Mouse (Mus musculus) lung, embryonic 15.5 days (tissue): ENCODE measurements at regions not wholly inside any gene's neighbourhood (a gene's known extent, or its start where the extent isn't known, plus 50 kb on each side); places are given as distances from the start of the nearest gene placed in this dataset.
"Not testable (repeated sequence)": the region's sequence is repeated elsewhere in the genome, so short reads cannot be mapped to it uniquely, and the experiment has no call there.

ENCODE experiments used
- ATAC-seq: fragments of 200-750 bp; cut with Nextera tagmentation; 2 replicates; pipeline ENCODE4 v1.8.0; 2017; ENCODE audit warnings: moderate number of reproducible peaks, borderline replicate concordance; ENCODE audit not compliant: low FRiP score, low TSS enrichment; ENCODE audit errors: extremely low read depth
- H3K27ac ChIP-seq: fragments of 300-500 bp; sonication (generic); 2 replicates; pipeline ENCODE4 v1.5.1; 2015; ENCODE audit warnings: moderate library complexity, mild to moderate bottlenecking, inconsistent platforms
- H3K27me3 ChIP-seq: fragments of 300-500 bp; sonication (generic); 2 replicates; pipeline ENCODE4 v1.6.1; 2015; ENCODE audit warnings: inconsistent platforms
- H3K36me3 ChIP-seq: fragments of 300-500 bp; sonication (generic); 2 replicates; pipeline ENCODE4 v1.6.1; 2015; ENCODE audit warnings: inconsistent platforms
- H3K4me1 ChIP-seq: fragments of 300-500 bp; sonication (generic); 2 replicates; pipeline ENCODE4 v1.6.1; 2015; ENCODE audit warnings: inconsistent platforms
- H3K4me2 ChIP-seq: fragments of 300-500 bp; sonication (generic); 2 replicates; pipeline ENCODE4 v1.6.1; 2015; ENCODE audit warnings: inconsistent platforms, mild to moderate bottlenecking, moderate library complexity
- H3K4me3 ChIP-seq: fragments of 300-500 bp; sonication (generic); 2 replicates; pipeline ENCODE4 v1.5.1; 2015; ENCODE audit warnings: mild to moderate bottlenecking, inconsistent platforms
- H3K9ac ChIP-seq: fragments of 300-500 bp; sonication (generic); 2 replicates; pipeline ENCODE4 v1.6.1; 2015; ENCODE audit warnings: inconsistent platforms
- H3K9me3 ChIP-seq: fragments of 300-500 bp; sonication (generic); 2 replicates; pipeline ENCODE4 v1.6.1; 2016; ENCODE audit warnings: inconsistent platforms
- WGBS: fragments of 180-500 bp; shearing (Covaris S2); methylation state at CpG from one replicate; pipeline ENCODE4 v1.1.7; 2015; 5-methylcytosine and 5-hydroxymethylcytosine counted together

- H3K27me3 ChIP-seq, result no peaks in the 10 kb centered on the region
- no peak for ATAC-seq
- H3K4me1 ChIP-seq, result 0 out of 2 replicates have a peak, but pooled peaks cover 7% of the 10 kb centered on the region
- H3K9ac ChIP-seq, result no peak overlapping the region
- no peaks in the 10 kb centered on the region for H3K36me3 ChIP-seq
- H3K27ac ChIP-seq, result no peak overlapping the region
- WGBS, result 62% methylated on average over 5 of the region's 5 CpGs
- H3K4me3 ChIP-seq, result no peak overlapping the region
- H3K4me2 ChIP-seq, result no peak overlapping the region
- no peaks in the 10 kb centered on the region for H3K9me3 ChIP-seq
Measured at GRCm38 (mm10) chr15:62262487-62262886, 1339.7 kb upstream of the A1bg start.

GRCm38 (mm10) chr15:62261520-62261919, 1338.7 kb upstream of the A1bg start:
- Histone ChIP-seq H3K4me1 (0 out of 2 replicates have a peak, but pooled peaks cover 7% of the 10 kb centered on the region), H3K9ac (no peak overlapping the region), H3K9me3 (no peaks in the 10 kb centered on the region), H3K27me3 (no peaks in the 10 kb centered on the region), H3K4me3 (no peak overlapping the region), H3K4me2 (no peak overlapping the region), H3K36me3 (no peaks in the 10 kb centered on the region), H3K27ac (no peak overlapping the region)
- WGBS, result 61% methylated on average over 2 of the region's 2 CpGs
- ATAC-seq, result peak; percentile 44; the same call in 1 of the 2 replicates

GRCm38 (mm10) chr15:62258611-62259010, 1335.8 kb upstream of the A1bg start:
- no peak overlapping the region for H3K9ac ChIP-seq
- H3K4me3 ChIP-seq, result no peak overlapping the region
- no peak for ATAC-seq
- H3K27me3 ChIP-seq, result no peaks in the 10 kb centered on the region
- H3K36me3 ChIP-seq, result no peaks in the 10 kb centered on the region
- H3K4me1 ChIP-seq, result 0 out of 2 replicates have a peak, but pooled peaks cover 7% of the 10 kb centered on the region
- H3K27ac ChIP-seq, result no peak overlapping the region
- no peaks in the 10 kb centered on the region for H3K9me3 ChIP-seq
- 73% methylated on average over 5 of the region's 5 CpGs for WGBS
- no peak overlapping the region for H3K4me2 ChIP-seq

GRCm38 (mm10) chr15:62257955-62258354, 1335.1 kb upstream of the A1bg start:
- no peaks in the 10 kb centered on the region for H3K9me3 ChIP-seq
- 0 out of 2 replicates have a peak, but pooled peaks cover 7% of the 10 kb centered on the region for H3K4me1 ChIP-seq
- H3K4me2 ChIP-seq, result no peak overlapping the region
- peak; percentile 70; the same call in 1 of the 2 replicates for ATAC-seq
- no peaks in the 10 kb centered on the region for H3K36me3 ChIP-seq
- 33% methylated on average over 3 of the region's 3 CpGs for WGBS
- no peak overlapping the region for H3K4me3 ChIP-seq
- no peaks in the 10 kb centered on the region for H3K27me3 ChIP-seq
- no peak overlapping the region for H3K27ac ChIP-seq
- no peak overlapping the region for H3K9ac ChIP-seq

- H3K27ac ChIP-seq, result no peak overlapping the region
- H3K27me3 ChIP-seq, result no peaks in the 10 kb centered on the region
- H3K4me2 ChIP-seq, result no peak overlapping the region
- no peaks in the 10 kb centered on the region for H3K9me3 ChIP-seq
- H3K9ac ChIP-seq, result no peak overlapping the region
- H3K4me3 ChIP-seq, result no peak overlapping the region
- no peaks in the 10 kb centered on the region for H3K36me3 ChIP-seq
- ATAC-seq, result no peak
- 0 out of 2 replicates have a peak, but pooled peaks cover 7% of the 10 kb centered on the region for H3K4me1 ChIP-seq
- 82% methylated on average over 1 of the region's 1 CpGs for WGBS
Measured at GRCm38 (mm10) chr15:62257110-62257667, 1334.4 kb upstream of the A1bg start.

- no peak overlapping the region for H3K9ac ChIP-seq
- no peak overlapping the region for H3K27ac ChIP-seq
- H3K9me3 ChIP-seq, result no peaks in the 10 kb centered on the region
- ATAC-seq, result no peak
- WGBS, result 84% methylated on average over 5 of the region's 5 CpGs
- H3K4me3 ChIP-seq, result no peak overlapping the region
- H3K4me1 ChIP-seq, result 0 out of 2 replicates have a peak, but pooled peaks cover 7% of the 10 kb centered on the region
- no peaks in the 10 kb centered on the region for H3K36me3 ChIP-seq
- no peak overlapping the region for H3K4me2 ChIP-seq
- no peaks in the 10 kb centered on the region for H3K27me3 ChIP-seq
Measured at GRCm38 (mm10) chr15:62255571-62255970, 1332.8 kb upstream of the A1bg start.

GRCm38 (mm10) chr15:62253724-62254123, 1330.9 kb upstream of the A1bg start:
- no peak overlapping the region for H3K4me2 ChIP-seq
- H3K27ac ChIP-seq, result no peak overlapping the region
- ATAC-seq, result no peak
- no peaks in the 10 kb centered on the region for H3K36me3 ChIP-seq
- H3K9ac ChIP-seq, result no peak overlapping the region
- H3K27me3 ChIP-seq, result no peaks in the 10 kb centered on the region
- no peak overlapping the region for H3K4me3 ChIP-seq
- H3K4me1 ChIP-seq, result 0 out of 2 replicates have a peak, but pooled peaks cover 10% of the 10 kb centered on the region
- 76% methylated on average over 4 of the region's 4 CpGs for WGBS
- no peaks in the 10 kb centered on the region for H3K9me3 ChIP-seq

GRCm38 (mm10) chr15:62252078-62252833, 1329.4 kb upstream of the A1bg start:
- H3K27ac ChIP-seq, H3K27me3 ChIP-seq, H3K4me2 ChIP-seq, H3K4me3 ChIP-seq, H3K9ac ChIP-seq, ATAC-seq, H3K9me3 ChIP-seq, H3K36me3 ChIP-seq, H3K4me1 ChIP-seq: not testable (repeated sequence)
- 85% methylated on average over 2 of the region's 2 CpGs for WGBS

- Histone ChIP-seq H3K36me3 (no peaks in the 10 kb centered on the region; the same call in 1 of the 2 replicates), H3K27me3 (no peaks in the 10 kb centered on the region), H3K4me3 (no peak overlapping the region), H3K4me2 (no peak overlapping the region), H3K4me1 (0 out of 2 replicates have a peak, but pooled peaks cover 3% of the 10 kb centered on the region), H3K9ac (no peak overlapping the region), H3K9me3 (no peaks in the 10 kb centered on the region), H3K27ac (no peak overlapping the region)
- 68% methylated on average over 4 of the region's 4 CpGs for WGBS
- peak; percentile 49; the same call in 1 of the 2 replicates for ATAC-seq
Measured at GRCm38 (mm10) chr15:62249436-62249835, 1326.6 kb upstream of the A1bg start.

GRCm38 (mm10) chr15:62246561-62247079, 1323.8 kb upstream of the A1bg start:
- Histone ChIP-seq H3K4me3 (no peak overlapping the region), H3K4me1 (0 out of 2 replicates have a peak, but pooled peaks cover 3% of the 10 kb centered on the region), H3K27me3 (no peaks in the 10 kb centered on the region), H3K4me2 (no peak overlapping the region), H3K9ac (no peak overlapping the region), H3K9me3 (no peaks in the 10 kb centered on the region), H3K36me3 (no peaks in the 10 kb centered on the region; the same call in 1 of the 2 replicates), H3K27ac (no peak overlapping the region)
- ATAC-seq, result no peak
- WGBS, result 90% methylated on average over 4 of the region's 4 CpGs

- Histone ChIP-seq H3K9ac (no peak overlapping the region), H3K36me3 (no peaks in the 10 kb centered on the region; the same call in 1 of the 2 replicates), H3K9me3 (no peaks in the 10 kb centered on the region), H3K27me3 (no peaks in the 10 kb centered on the region), H3K27ac (no peak overlapping the region), H3K4me1 (0 out of 2 replicates have a peak, but pooled peaks cover 3% of the 10 kb centered on the region), H3K4me3 (no peak overlapping the region), H3K4me2 (no peak overlapping the region)
- ATAC-seq, result no peak
- 80% methylated on average over 1 of the region's 1 CpGs for WGBS
Measured at GRCm38 (mm10) chr15:62245237-62245636, 1322.4 kb upstream of the A1bg start.

GRCm38 (mm10) chr15:62244819-62245218, 1322.0 kb upstream of the A1bg start:
- Histone ChIP-seq H3K27me3 (no peaks in the 10 kb centered on the region), H3K9ac (no peak overlapping the region), H3K36me3 (no peaks in the 10 kb centered on the region; the same call in 1 of the 2 replicates), H3K9me3 (no peaks in the 10 kb centered on the region), H3K4me2 (no peak overlapping the region), H3K27ac (no peak overlapping the region), H3K4me1 (no peaks in the 10 kb centered on the region), H3K4me3 (no peak overlapping the region)
- no peak for ATAC-seq
- 95% methylated on average over 3 of the region's 3 CpGs for WGBS
